ENCODE assay signal across 8 mouse cellular contexts in the genomic region with DNA sequence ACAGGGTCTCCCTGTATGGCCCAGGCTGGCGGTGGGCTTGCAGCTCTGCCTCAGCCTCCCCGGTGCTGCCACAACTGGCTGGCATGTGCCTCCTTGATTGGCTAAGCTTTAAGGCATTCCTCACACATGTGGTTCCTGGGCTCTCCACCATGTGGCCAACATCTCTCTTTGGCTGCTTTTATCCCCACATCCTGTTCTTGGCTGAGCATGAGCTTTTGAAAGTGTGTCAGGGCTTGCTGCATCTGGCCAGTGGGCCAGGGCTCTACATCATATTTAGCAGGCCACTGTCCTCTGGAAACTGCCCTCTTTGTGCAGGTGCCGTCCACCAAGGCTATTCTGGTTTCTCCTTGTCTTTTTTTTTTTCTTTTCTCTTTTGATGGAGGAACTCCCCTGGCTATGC. TPM values are rescaled to one million over a fixed set of nuclear protein-coding genes. Genes with fewer than 3 reads are reported as not detected.
DNase-seq lines count a peak whose midpoint lies in the region; ATAC-seq lines count a peak whose summit lies in the region.

No protein-coding gene starts in this region.

- peak; percentile 61 to 78 for DNase-seq in right cerebral cortex, postnatal 10 days (ENCODE audit: low spot score in 2 of 2)
- DNase-seq in right cerebral cortex, postnatal 4 days, result no peak
- DNase-seq in embryonic facial prominence, embryonic 11.5 days (ENCODE audit: low spot score), result peak; percentile 29
- no peak for DNase-seq in ovary, postnatal 36 days (ENCODE audit: low spot score)
- DNase-seq in gastrocnemius, postnatal 10 days, result no peak

- 51% methylated on average over 3 of the region's 3 CpGs for WGBS in embryonic facial prominence, embryonic 11.5 days
- WGBS in heart, embryonic 16.5 days, result 63% methylated on average over 3 of the region's 3 CpGs
- 32% methylated on average over 3 of the region's 3 CpGs for WGBS in liver, embryonic 16.5 days (ENCODE audit: insufficient replicate concordance)

- no peak for ATAC-seq in embryonic facial prominence, embryonic 11.5 days (replicated peaks; ENCODE audit: insufficient number of reproducible peaks, low FRiP score, low TSS enrichment, low read depth)
- no peak for ATAC-seq in heart, embryonic 16.5 days (replicated peaks; ENCODE audit: extremely low read depth, insufficient read depth, low FRiP score)
- ATAC-seq in liver, embryonic 16.5 days (ENCODE audit: low read depth), result no peak
- no peak for ATAC-seq in monocyte, adult 5-6 weeks (replicated peaks; ENCODE audit: insufficient number of reproducible peaks, low FRiP score, low TSS enrichment, poor library complexity, severe bottlenecking)

- H3K4me3 ChIP-seq in embryonic facial prominence, embryonic 11.5 days (ENCODE audit: low read depth, low read length), result peak overlapping the region; percentile 89; the same call in 1 of the 2 replicates
- no peak overlapping the region; the same call in 1 of the 2 replicates for H3K4me3 ChIP-seq in heart, embryonic 16.5 days (ENCODE audit: low read length)
- H3K4me3 ChIP-seq in liver, embryonic 16.5 days (ENCODE audit: low read depth, low read length), result peak overlapping the region; percentile 96

- no peaks in the 10 kb centered on the region for H3K9me3 ChIP-seq in embryonic facial prominence, embryonic 11.5 days (replicated peaks; ENCODE audit: control insufficient read depth, low read length)
- no peaks in the 10 kb centered on the region for H3K9me3 ChIP-seq in heart, embryonic 16.5 days (replicated peaks; ENCODE audit: control insufficient read depth, low read length)
- H3K9me3 ChIP-seq in liver, embryonic 16.5 days (replicated peaks; ENCODE audit: control insufficient read depth, low read length), result no peaks in the 10 kb centered on the region

- H3K27ac ChIP-seq in embryonic facial prominence, embryonic 11.5 days (replicated peaks; ENCODE audit: low read depth, low read length), result no peak overlapping the region
- no peak overlapping the region for H3K27ac ChIP-seq in heart, embryonic 16.5 days (ENCODE audit: low read length)
- peak overlapping the region; percentile 99 for H3K27ac ChIP-seq in liver, embryonic 16.5 days (ENCODE audit: low read length)

- peaks cover 4% of the 10 kb centered on the region for H3K36me3 ChIP-seq in embryonic facial prominence, embryonic 11.5 days (replicated peaks; ENCODE audit: control insufficient read depth, insufficient read depth, low read depth, low read length)
- H3K36me3 ChIP-seq in heart, embryonic 16.5 days (ENCODE audit: control insufficient read depth, insufficient read depth), result peaks cover 16% of the 10 kb centered on the region
- peaks cover 16% of the 10 kb centered on the region for H3K36me3 ChIP-seq in liver, embryonic 16.5 days (ENCODE audit: control insufficient read depth, insufficient read depth)

- peak overlapping the region; percentile 95 for H3K4me2 ChIP-seq in embryonic facial prominence, embryonic 11.5 days (ENCODE audit: low read depth, low read length)
- H3K4me2 ChIP-seq in heart, embryonic 16.5 days (ENCODE audit: low read depth, low read length), result peak overlapping the region; percentile 99
- peak overlapping the region; percentile 96 for H3K4me2 ChIP-seq in liver, embryonic 16.5 days (ENCODE audit: low read depth, low read length)

- H3K4me1 ChIP-seq in embryonic facial prominence, embryonic 11.5 days (ENCODE audit: control insufficient read depth, insufficient read depth, low read length), result peaks cover 3% of the 10 kb centered on the region; the same call in 1 of the 2 replicates
- H3K4me1 ChIP-seq in heart, embryonic 16.5 days (ENCODE audit: control insufficient read depth, insufficient read depth, low read length), result peaks cover 19% of the 10 kb centered on the region
- H3K4me1 ChIP-seq in liver, embryonic 16.5 days (ENCODE audit: control insufficient read depth, low read depth, low read length), result peaks cover 56% of the 10 kb centered on the region

- no peaks in the 10 kb centered on the region for H3K27me3 ChIP-seq in embryonic facial prominence, embryonic 11.5 days (ENCODE audit: control insufficient read depth, insufficient read depth, low read length)
- H3K27me3 ChIP-seq in heart, embryonic 16.5 days (ENCODE audit: control insufficient read depth, insufficient read depth, low read length), result no peaks in the 10 kb centered on the region
- no peaks in the 10 kb centered on the region for H3K27me3 ChIP-seq in liver, embryonic 16.5 days (ENCODE audit: control insufficient read depth, insufficient read depth, low read depth, low read length)

- peak overlapping the region; percentile 18; the same call in 1 of the 2 replicates for H3K9ac ChIP-seq in embryonic facial prominence, embryonic 11.5 days (replicated peaks; ENCODE audit: low read length)
- H3K9ac ChIP-seq in heart, embryonic 16.5 days (ENCODE audit: low read length), result peak overlapping the region; percentile 11; the same call in 1 of the 2 replicates
- peak overlapping the region; percentile 98 for H3K9ac ChIP-seq in liver, embryonic 16.5 days (ENCODE audit: low read depth, low read length)

RNA-seq across cellular contexts. Expression of a gene that starts 1.2 kb away (rescaled TPM):
- polyA plus RNA-seq in embryonic facial prominence, embryonic 11.5 days (2014; fragmentation: Nextera tagmentation; extraction: Ambion mirVana), result 17.1 and 19.7 TPM in 2 replicates
- 28.4 and 33.2 TPM in 2 replicates for polyA plus RNA-seq in heart, embryonic 16.5 days (2015; fragmentation: Nextera tagmentation; extraction: Ambion mirVana)
- polyA plus RNA-seq in liver, embryonic 16.5 days (2015; fragmentation: Nextera tagmentation; extraction: Ambion mirVana), result 60.4 and 65.3 TPM in 2 replicates
- total RNA-seq in monocyte, adult 5-6 weeks (2017), result 8.1 to 18.2 TPM (median 8.2 TPM) in 3 replicates
- total RNA-seq in gastrocnemius, postnatal 10 days (2021), result 10 to 100 TPM; 30.5 to 33.0 TPM

RNA-seq across cellular contexts. Expression of a gene that starts 1.3 kb away (rescaled TPM):
- 282 and 329 TPM in 2 replicates for polyA plus RNA-seq in embryonic facial prominence, embryonic 11.5 days (2014; fragmentation: Nextera tagmentation; extraction: Ambion mirVana)
- polyA plus RNA-seq in heart, embryonic 16.5 days (2015; fragmentation: Nextera tagmentation; extraction: Ambion mirVana), result 141 and 148 TPM in 2 replicates
- polyA plus RNA-seq in liver, embryonic 16.5 days (2015; fragmentation: Nextera tagmentation; extraction: Ambion mirVana), result 92.5 and 108 TPM in 2 replicates
- total RNA-seq in monocyte, adult 5-6 weeks (2017), result 78.9 to 86.7 TPM (median 80.7 TPM) in 3 replicates
- total RNA-seq in gastrocnemius, postnatal 10 days (2021), result 10 to 100 TPM; 36.8 to 42.4 TPM

RNA-seq across cellular contexts. Expression of a gene that starts 12.4 kb away (rescaled TPM):
- 0.49 and 0.67 TPM in 2 replicates for polyA plus RNA-seq in embryonic facial prominence, embryonic 11.5 days (2014; fragmentation: Nextera tagmentation; extraction: Ambion mirVana)
- polyA plus RNA-seq in heart, embryonic 16.5 days (2015; fragmentation: Nextera tagmentation; extraction: Ambion mirVana), result 0.39 and 0.84 TPM in 2 replicates
- not detected in 2 replicates for polyA plus RNA-seq in liver, embryonic 16.5 days (2015; fragmentation: Nextera tagmentation; extraction: Ambion mirVana)
- total RNA-seq in monocyte, adult 5-6 weeks (2017), result not detected in 3 replicates
- 10 to 100 TPM; 31.9 to 32.9 TPM for total RNA-seq in gastrocnemius, postnatal 10 days (2021)

RNA-seq across cellular contexts. Expression of a gene that starts 15.4 kb away (rescaled TPM):
- 0.06 TPM in 2 replicates for polyA plus RNA-seq in embryonic facial prominence, embryonic 11.5 days (2014; fragmentation: Nextera tagmentation; extraction: Ambion mirVana)
- not detected in 2 replicates for polyA plus RNA-seq in heart, embryonic 16.5 days (2015; fragmentation: Nextera tagmentation; extraction: Ambion mirVana)
- polyA plus RNA-seq in liver, embryonic 16.5 days (2015; fragmentation: Nextera tagmentation; extraction: Ambion mirVana), result 0.04 TPM in 1 of 2 replicates, not detected in the other
- not detected in 3 replicates for total RNA-seq in monocyte, adult 5-6 weeks (2017)
- total RNA-seq in gastrocnemius, postnatal 10 days (2021), result under 1 TPM in 1 of 2 experiments, not detected in 1; 0.07 TPM

RNA-seq across cellular contexts. Expression of a gene that starts 29.8 kb away (rescaled TPM):
- 1,818 and 1,942 TPM in 2 replicates for polyA plus RNA-seq in embryonic facial prominence, embryonic 11.5 days (2014; fragmentation: Nextera tagmentation; extraction: Ambion mirVana)
- 2,111 and 2,265 TPM in 2 replicates for polyA plus RNA-seq in heart, embryonic 16.5 days (2015; fragmentation: Nextera tagmentation; extraction: Ambion mirVana)
- 1,363 and 1,382 TPM in 2 replicates for polyA plus RNA-seq in liver, embryonic 16.5 days (2015; fragmentation: Nextera tagmentation; extraction: Ambion mirVana)
- 242 to 281 TPM (median 259 TPM) in 3 replicates for total RNA-seq in monocyte, adult 5-6 weeks (2017)
- total RNA-seq in gastrocnemius, postnatal 10 days (2021), result 100 to 1,000 TPM; 846 to 935 TPM

Comparison
In these comparisons a context has a peak if more than half of its experiments do, and no peak if none do; other contexts are left out.
1. DNase-seq: peak in right cerebral cortex, postnatal 10 days (2 of 2) and embryonic facial prominence, embryonic 11.5 days (single experiment); none in right cerebral cortex, postnatal 4 days (single experiment), ovary, postnatal 36 days (single experiment) and gastrocnemius, postnatal 10 days (single experiment).
2. H3K9ac ChIP-seq: peak in every context shown above with its lines; median percentile 98 in liver, embryonic 16.5 days; 18 in embryonic facial prominence, embryonic 11.5 days; 11 in heart, embryonic 16.5 days.
3. Peak in every context shown above with its lines, with median percentiles within 50 percentile points of each other: H3K4me2 ChIP-seq.